Mouse (Mus musculus) midbrain, embryonic 10.5 days (tissue): Measurements from ENCODE around the gene Ppp1r36. TPM values are rescaled to one million over a fixed set of nuclear protein-coding genes. Genes with fewer than 3 reads are reported as not detected.
"Not testable (repeated sequence)": the region's sequence is repeated elsewhere in the genome, so short reads cannot be mapped to it uniquely, and the experiment has no call there.

Experiments used
- DNase-seq: peaks from one replicate; pipeline ENCODE4 v3.0.0-alpha.2; 2017; ENCODE audit warnings: low spot score
- H3K27ac ChIP-seq: fragments of 300-500 bp; sonication (generic); replicated peaks from 2 replicates; pipeline ENCODE4 v1.5.1; 2016; ENCODE audit warnings: mild to moderate bottlenecking
- H3K27me3 ChIP-seq: fragments of 300-500 bp; sonication (generic); 2 replicates; pipeline ENCODE4 v1.6.1; 2016; ENCODE audit warnings: low read depth, mild to moderate bottlenecking; ENCODE audit not compliant: poor library complexity, severe bottlenecking
- H3K36me3 ChIP-seq: fragments of 300-500 bp; sonication (generic); 2 replicates; pipeline ENCODE4 v1.6.1; 2016; ENCODE audit warnings: mild to moderate bottlenecking, moderate library complexity
- H3K4me1 ChIP-seq: fragments of 300-500 bp; sonication (generic); 2 replicates; pipeline ENCODE4 v1.6.1; 2016
- H3K4me3 ChIP-seq: fragments of 300-500 bp; sonication (generic); 2 replicates; pipeline ENCODE4 v1.5.1; 2016; ENCODE audit warnings: mild to moderate bottlenecking, moderate library complexity
- H3K9me3 ChIP-seq: fragments of 300-500 bp; sonication (generic); replicated peaks from 2 replicates; pipeline ENCODE4 v1.6.1; 2016; ENCODE audit warnings: mild to moderate bottlenecking
- WGBS: fragments of 180-500 bp; shearing (Covaris S2); methylation state at CpG from one replicate; pipeline ENCODE4 v1.1.7; 2016; 5-methylcytosine and 5-hydroxymethylcytosine counted together
- polyA plus RNA-seq: library from polyadenylated mRNA; unstranded; fragments of >200 nt; fragmentation: Nextera tagmentation; extraction: Ambion mirVana; gene quantifications from 2 replicates; pipeline ENCODE4 v1.2.1, GENCODE M21; 2016

The Ppp1r36 gene
- polyA plus RNA-seq, 1 experiment from 2014 or later = 0.33 TPM

- H3K27me3 ChIP-seq = peaks cover 38% of the 10 kb centered on the region
- 46% methylated on average over 7 of the region's 7 CpGs for WGBS
- H3K4me1 ChIP-seq = peaks cover 16% of the 10 kb centered on the region
Observed at GRCm38 (mm10) chr12:76434111-76434510, 16.8 kb downstream of the Ppp1r36 start.

GRCm38 (mm10) chr12:76435084-76435483, 17.7 kb downstream of the Ppp1r36 start:
- WGBS = 1% methylated on average over 17 of the region's 17 CpGs
- H3K27ac ChIP-seq = peak overlapping the region; percentile 70
- peaks cover 16% of the 10 kb centered on the region for H3K4me1 ChIP-seq

More at GRCm38 (mm10) chr12:76434111-76434510, 16.8 kb downstream of the Ppp1r36 start:
- DNase-seq = no peak
- Histone ChIP-seq H3K27ac (no peak overlapping the region), H3K4me3 (no peak overlapping the region), H3K9me3 (no peaks in the 10 kb centered on the region), H3K36me3 (no peaks in the 10 kb centered on the region)

GRCm38 (mm10) chr12:76435549-76435948, 18.2 kb downstream of the Ppp1r36 start:
- DNase-seq = no peak
- Histone ChIP-seq H3K4me3 (peak overlapping the region; percentile 55; the same call in 1 of the 2 replicates), H3K36me3 (no peaks in the 10 kb centered on the region), H3K27ac (no peak overlapping the region), H3K9me3 (no peaks in the 10 kb centered on the region), H3K4me1 (peaks cover 16% of the 10 kb centered on the region), H3K27me3 (peaks cover 38% of the 10 kb centered on the region)
- 37% methylated on average over 8 of the region's 8 CpGs for WGBS

More at GRCm38 (mm10) chr12:76435084-76435483, 17.7 kb downstream of the Ppp1r36 start:
- Histone ChIP-seq H3K9me3 (no peaks in the 10 kb centered on the region), H3K36me3 (no peaks in the 10 kb centered on the region), H3K27me3 (peaks cover 38% of the 10 kb centered on the region), H3K4me3 (peak overlapping the region; percentile 55)
- peak; percentile 34 for DNase-seq

GRCm38 (mm10) chr12:76443488-76443887, 26.1 kb downstream of the Ppp1r36 start:
- H3K27ac ChIP-seq, H3K9me3 ChIP-seq, H3K36me3 ChIP-seq, H3K4me1 ChIP-seq, H3K4me3 ChIP-seq, H3K27me3 ChIP-seq, DNase-seq: not testable (repeated sequence)
- WGBS = 88% methylated on average over 6 of the region's 6 CpGs

- Histone ChIP-seq H3K36me3 (no peaks in the 10 kb centered on the region), H3K4me1 (no peaks in the 10 kb centered on the region), H3K9me3 (no peaks in the 10 kb centered on the region), H3K27ac (no peak overlapping the region), H3K27me3 (no peaks in the 10 kb centered on the region), H3K4me3 (no peak overlapping the region)
- no peak for DNase-seq
- WGBS = 66% methylated on average over 10 of the region's 10 CpGs
Observed at GRCm38 (mm10) chr12:76444359-76444772, 27.0 kb downstream of the Ppp1r36 start.

GRCm38 (mm10) chr12:76444862-76445261, 27.5 kb downstream of the Ppp1r36 start:
- no peak overlapping the region for H3K27ac ChIP-seq
- DNase-seq = no peak
- no peak overlapping the region for H3K4me3 ChIP-seq
- 88% methylated on average over 6 of the region's 6 CpGs for WGBS
- H3K27me3 ChIP-seq = no peaks in the 10 kb centered on the region
- no peaks in the 10 kb centered on the region for H3K36me3 ChIP-seq
- no peaks in the 10 kb centered on the region for H3K4me1 ChIP-seq
- no peaks in the 10 kb centered on the region for H3K9me3 ChIP-seq

- no peak overlapping the region for H3K4me3 ChIP-seq
- H3K36me3 ChIP-seq = no peaks in the 10 kb centered on the region
- WGBS = 91% methylated on average over 11 of the region's 11 CpGs
- H3K27ac ChIP-seq = no peak overlapping the region
- no peaks in the 10 kb centered on the region for H3K4me1 ChIP-seq
- no peaks in the 10 kb centered on the region for H3K27me3 ChIP-seq
- DNase-seq = no peak
- H3K9me3 ChIP-seq = no peaks in the 10 kb centered on the region
Observed at GRCm38 (mm10) chr12:76446201-76446600, 28.9 kb downstream of the Ppp1r36 start.

- H3K9me3 ChIP-seq = no peaks in the 10 kb centered on the region
- DNase-seq = no peak
- no peaks in the 10 kb centered on the region for H3K36me3 ChIP-seq
- no peaks in the 10 kb centered on the region for H3K4me1 ChIP-seq
- H3K27me3 ChIP-seq = no peaks in the 10 kb centered on the region
- no peak overlapping the region for H3K4me3 ChIP-seq
- H3K27ac ChIP-seq = no peak overlapping the region
- 82% methylated on average over 6 of the region's 6 CpGs for WGBS
Observed at GRCm38 (mm10) chr12:76448127-76448526, 30.8 kb downstream of the Ppp1r36 start.

GRCm38 (mm10) chr12:76452203-76452602, 34.9 kb downstream of the Ppp1r36 start:
- no peaks in the 10 kb centered on the region for H3K27me3 ChIP-seq
- no peak for DNase-seq

GRCm38 (mm10) chr12:76458445-76458844, 41.1 kb downstream of the Ppp1r36 start:
- H3K27me3 ChIP-seq, H3K27ac ChIP-seq, H3K9me3 ChIP-seq, DNase-seq, H3K4me3 ChIP-seq, H3K36me3 ChIP-seq, H3K4me1 ChIP-seq: not testable (repeated sequence)
- 87% methylated on average over 4 of the region's 4 CpGs for WGBS

More at GRCm38 (mm10) chr12:76452203-76452602, 34.9 kb downstream of the Ppp1r36 start:
- Histone ChIP-seq H3K4me1 (no peaks in the 10 kb centered on the region), H3K9me3 (no peaks in the 10 kb centered on the region), H3K4me3 (no peak overlapping the region), H3K36me3 (no peaks in the 10 kb centered on the region), H3K27ac (no peak overlapping the region)
- 77% methylated on average over 2 of the region's 2 CpGs for whole genome bisulfite sequencing

GRCm38 (mm10) chr12:76459032-76459431, 41.7 kb downstream of the Ppp1r36 start:
- no peak overlapping the region for H3K27ac ChIP-seq
- 66% methylated on average over 4 of the region's 4 CpGs for WGBS
- DNase-seq = no peak

GRCm38 (mm10) chr12:76463391-76463790, 46.1 kb downstream of the Ppp1r36 start:
- DNase-seq = no peak
- 91% methylated on average over 9 of the region's 9 CpGs for WGBS
- Histone ChIP-seq H3K36me3 (no peaks in the 10 kb centered on the region), H3K4me3 (no peak overlapping the region), H3K4me1 (no peaks in the 10 kb centered on the region; the same call in 1 of the 2 replicates), H3K9me3 (no peaks in the 10 kb centered on the region), H3K27ac (no peak overlapping the region), H3K27me3 (no peaks in the 10 kb centered on the region)

More at GRCm38 (mm10) chr12:76459032-76459431, 41.7 kb downstream of the Ppp1r36 start:
- H3K4me3 ChIP-seq = no peak overlapping the region
- H3K36me3 ChIP-seq = no peaks in the 10 kb centered on the region
- no peaks in the 10 kb centered on the region for H3K9me3 ChIP-seq
- no peaks in the 10 kb centered on the region; the same call in 1 of the 2 replicates for H3K4me1 ChIP-seq
- H3K27me3 ChIP-seq = no peaks in the 10 kb centered on the region

GRCm38 (mm10) chr12:76464651-76465252, 47.4 kb downstream of the Ppp1r36 start:
- no peak for DNase-seq
- WGBS = 80% methylated on average over 12 of the region's 12 CpGs

More at GRCm38 (mm10) chr12:76464651-76465252, 47.4 kb downstream of the Ppp1r36 start:
- Histone ChIP-seq H3K36me3 (no peaks in the 10 kb centered on the region), H3K4me1 (no peaks in the 10 kb centered on the region), H3K27me3 (no peaks in the 10 kb centered on the region), H3K4me3 (no peak overlapping the region), H3K27ac (no peak overlapping the region), H3K9me3 (no peaks in the 10 kb centered on the region)
